Mouse (Mus musculus) CD4-positive helper T cell, adult 2 months (primary cell): ENCODE data around the gene Pdgfb.

Source experiments
- DNase-seq: peaks from one replicate; pipeline ENCODE4 v3.0.0-alpha.2; 2012; ENCODE audit warnings: low read depth, missing footprints, low spot score

The Pdgfb gene

GRCm38 (mm10) chr15:80034913-80035312, 20.1 kb upstream of the Pdgfb start:
- no peak for DNase-seq

GRCm38 (mm10) chr15:80034366-80034765, 19.6 kb upstream of the Pdgfb start:
- DNase-seq = peak; percentile 43

DNA sequence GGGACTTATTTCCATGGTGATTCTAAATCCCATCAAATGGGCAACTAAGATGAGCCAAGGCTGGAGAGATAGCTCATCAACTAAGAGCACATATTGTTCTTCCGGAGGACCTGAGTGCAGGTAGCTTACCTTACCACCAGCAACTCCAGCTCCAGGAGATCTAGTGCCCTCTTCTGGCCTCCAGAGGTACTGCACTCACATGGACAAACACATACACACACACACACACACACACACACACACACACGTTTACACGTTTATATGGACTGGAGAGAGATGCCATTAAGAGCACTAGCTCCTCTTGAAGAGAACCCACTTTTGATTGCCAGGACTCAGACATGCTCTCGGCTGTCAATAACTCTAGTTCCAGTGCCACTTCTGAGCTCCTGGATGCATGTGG, 16.4 kb upstream of the Pdgfb start:
- DNase-seq = no peak

DNA sequence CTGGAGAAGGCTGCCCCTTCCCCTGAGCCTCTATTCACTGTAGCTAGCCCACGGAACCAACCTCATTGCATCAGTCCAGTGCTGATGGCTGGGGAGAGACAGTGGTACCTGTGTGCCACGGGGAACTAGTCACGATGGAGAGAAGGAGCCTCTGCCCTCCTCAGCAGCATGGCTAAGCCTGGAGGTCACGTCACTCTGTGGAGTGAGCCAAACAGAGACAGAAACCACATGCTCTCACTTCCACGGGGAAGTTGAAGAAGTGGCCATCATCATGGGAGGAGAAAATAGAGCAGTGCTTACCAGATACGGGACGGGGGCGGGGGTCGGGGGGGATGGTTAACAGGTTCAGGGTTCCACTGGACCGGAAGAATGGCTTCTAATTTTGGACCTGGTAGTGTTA, 15.6 kb upstream of the Pdgfb start:
- DNase-seq = no peak

GRCm38 (mm10) chr15:80028862-80029261, 14.1 kb upstream of the Pdgfb start:
- DNase-seq = no peak

DNA sequence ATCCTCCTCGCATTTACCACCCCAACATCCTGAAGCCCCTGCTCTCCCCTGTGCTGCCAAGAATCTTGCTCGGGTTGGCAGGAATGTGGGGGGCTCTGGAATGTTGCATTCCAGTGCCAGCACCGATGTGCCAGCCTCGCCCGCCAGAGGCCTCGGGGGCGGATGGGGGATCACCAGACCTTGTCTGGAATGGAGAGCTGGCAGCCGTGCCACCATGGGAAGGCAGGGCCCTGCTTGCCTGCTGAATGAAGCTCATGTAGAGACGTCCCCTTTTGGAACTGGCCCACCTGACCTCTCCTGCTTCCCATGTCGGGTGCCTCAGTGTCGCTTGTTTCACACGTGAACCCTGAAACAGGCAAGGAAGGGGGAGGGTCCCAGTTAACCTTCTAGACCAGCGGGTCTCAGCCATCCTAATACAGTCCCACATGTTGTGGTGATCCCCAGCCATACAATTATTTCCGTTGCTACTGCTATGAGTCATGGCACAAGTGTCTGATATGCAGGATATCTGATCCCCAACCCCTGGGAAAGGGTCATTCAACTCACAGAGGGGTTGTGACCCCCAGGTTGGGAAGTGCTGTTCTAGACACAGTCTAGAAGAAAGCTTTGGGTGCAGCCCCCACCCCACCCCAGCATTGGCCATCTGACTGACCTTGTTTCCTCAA, 12.0 kb upstream of the Pdgfb start:
- DNase-seq = no peak

GRCm38 (mm10) chr15:80026061-80026460, 11.3 kb upstream of the Pdgfb start:
- no peak for DNase-seq

- peak; percentile 39 for DNase-seq
These were observed 10.8 kb upstream of the Pdgfb start for GRCm38 (mm10) chr15:80025615-80026014.

DNA sequence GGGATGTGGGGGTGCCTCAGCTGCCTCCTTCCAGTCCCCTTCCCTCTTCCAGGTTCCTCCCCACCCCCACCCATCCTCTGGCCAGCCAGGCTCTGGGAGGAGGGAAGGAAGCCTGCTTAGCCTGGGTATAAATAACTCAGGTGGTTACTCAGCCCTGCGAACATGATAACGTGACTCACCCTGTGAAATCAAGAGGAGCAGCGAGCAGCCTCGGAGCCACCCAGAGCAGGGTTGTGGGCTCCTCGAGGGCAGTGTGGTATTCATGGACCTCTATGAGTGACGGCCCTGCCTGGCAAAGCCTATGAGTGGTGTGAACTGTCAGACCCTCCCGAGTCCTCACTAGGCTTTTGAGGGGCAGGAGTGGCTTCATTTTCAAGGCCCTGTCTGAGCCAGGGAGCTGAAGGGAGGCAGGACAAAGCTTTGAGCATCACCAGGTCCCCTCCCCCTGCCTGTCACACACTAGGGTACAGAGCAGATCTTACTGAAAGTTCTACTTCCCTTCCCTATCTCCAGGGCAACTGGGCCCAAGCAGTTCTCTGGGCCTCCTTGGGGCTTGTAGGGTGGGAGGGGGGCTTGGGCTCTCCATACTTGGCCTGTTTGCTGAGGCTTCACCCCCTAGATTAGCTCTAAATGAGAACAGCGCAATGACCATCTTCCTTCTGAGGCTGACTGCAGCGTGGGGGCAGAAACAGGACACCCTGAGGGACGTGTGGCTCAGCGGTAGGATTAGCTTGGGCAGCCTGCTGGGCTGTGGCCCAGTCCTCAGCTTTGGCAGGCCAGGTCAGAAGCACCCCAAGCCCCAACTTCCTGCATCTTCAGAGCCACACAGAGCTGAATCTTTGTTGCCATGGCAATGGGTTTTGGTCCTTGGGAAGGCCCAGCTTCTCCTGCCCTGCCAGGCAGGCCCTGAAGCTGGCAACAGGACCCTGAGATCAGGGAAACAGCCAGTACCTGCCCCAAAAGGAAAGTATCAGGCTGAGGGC, 9.8 kb upstream of the Pdgfb start:
- no peak for DNase-seq

- no peak for DNase-seq
These were observed 5.7 kb upstream of the Pdgfb start for GRCm38 (mm10) chr15:80020516-80020915.

DNA sequence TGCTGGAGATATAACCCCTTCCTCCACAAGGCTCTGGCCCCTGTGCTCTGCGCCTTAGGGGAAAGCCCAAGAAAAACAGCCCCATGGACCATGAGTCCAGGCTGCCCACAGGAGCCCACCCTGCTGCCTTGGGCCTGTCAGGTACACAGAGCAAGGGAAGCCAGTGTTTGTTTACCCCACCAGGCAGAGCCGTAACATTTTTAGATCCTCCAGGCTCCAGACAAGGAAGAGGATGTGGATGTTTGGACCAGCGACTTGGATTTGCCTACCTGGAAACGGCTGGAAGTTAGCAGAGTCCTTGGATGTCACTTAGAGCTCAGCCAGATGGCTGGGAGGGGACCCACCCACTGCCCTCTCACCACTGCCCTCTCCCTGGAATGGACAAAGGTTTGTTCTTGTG, 4.8 kb upstream of the Pdgfb start:
- no peak for DNase-seq

DNA sequence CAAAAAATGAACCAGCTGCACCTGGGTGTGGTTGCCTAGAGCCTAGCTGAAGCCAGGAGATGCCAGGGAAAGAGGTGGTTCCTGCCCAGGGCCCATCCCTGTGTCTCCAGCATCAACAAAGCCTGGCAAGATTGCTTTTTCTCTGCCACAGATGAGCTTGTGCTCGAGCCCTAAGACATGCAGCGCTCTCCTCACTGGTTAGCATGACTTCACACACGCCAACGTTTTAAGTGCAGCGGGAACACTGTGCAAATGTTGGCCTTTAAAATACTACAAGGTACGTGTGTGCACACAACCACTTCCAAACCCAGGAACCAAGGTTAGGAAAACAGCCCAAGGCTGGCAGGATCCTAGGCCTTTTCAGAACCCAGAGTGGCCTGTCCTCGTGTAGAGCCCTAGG, 4.4 kb upstream of the Pdgfb start:
- no peak for DNase-seq

GRCm38 (mm10) chr15:80016563-80017301, 2.0 kb upstream of the Pdgfb start:
- DNase-seq = no peak

DNA sequence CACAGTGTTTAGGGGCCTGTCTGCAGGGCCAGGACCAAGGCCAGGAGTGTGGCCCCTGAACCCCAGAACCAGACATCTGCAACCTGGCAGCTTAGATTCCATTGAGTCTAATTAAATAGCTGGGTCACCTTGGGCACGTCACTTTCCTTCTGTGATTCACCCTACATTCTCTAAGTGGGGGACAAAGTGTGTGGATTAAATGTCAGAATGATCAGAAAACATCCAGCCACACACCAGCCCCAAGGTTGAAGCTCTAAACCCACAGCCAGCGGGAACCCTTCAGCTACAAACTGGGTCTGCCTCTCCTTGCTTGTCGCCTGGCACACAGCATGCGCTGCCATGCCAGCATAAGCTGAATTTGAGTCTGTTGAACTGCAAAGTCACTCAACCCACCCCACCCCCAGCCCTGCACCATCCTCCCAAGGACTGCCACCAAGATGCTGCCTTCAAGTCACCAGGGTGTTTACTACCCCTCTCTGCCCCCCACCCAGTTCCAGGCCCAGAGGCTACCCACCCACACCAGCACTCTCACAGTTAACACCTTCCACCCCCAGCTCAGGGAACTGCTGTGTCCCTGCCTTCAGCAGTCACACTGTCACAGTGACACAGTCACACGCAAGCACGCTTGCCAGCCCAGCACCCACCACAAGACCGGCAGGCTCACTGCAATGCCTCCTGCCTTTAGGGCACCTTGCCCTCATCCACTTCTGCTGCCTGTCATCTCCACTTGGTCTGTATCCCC, 605 bp upstream of the Pdgfb start:
- no peak for DNase-seq

GRCm38 (mm10) chr15:80014031-80014320, 801 bp downstream of the Pdgfb start:
- DNase-seq = no peak

DNA sequence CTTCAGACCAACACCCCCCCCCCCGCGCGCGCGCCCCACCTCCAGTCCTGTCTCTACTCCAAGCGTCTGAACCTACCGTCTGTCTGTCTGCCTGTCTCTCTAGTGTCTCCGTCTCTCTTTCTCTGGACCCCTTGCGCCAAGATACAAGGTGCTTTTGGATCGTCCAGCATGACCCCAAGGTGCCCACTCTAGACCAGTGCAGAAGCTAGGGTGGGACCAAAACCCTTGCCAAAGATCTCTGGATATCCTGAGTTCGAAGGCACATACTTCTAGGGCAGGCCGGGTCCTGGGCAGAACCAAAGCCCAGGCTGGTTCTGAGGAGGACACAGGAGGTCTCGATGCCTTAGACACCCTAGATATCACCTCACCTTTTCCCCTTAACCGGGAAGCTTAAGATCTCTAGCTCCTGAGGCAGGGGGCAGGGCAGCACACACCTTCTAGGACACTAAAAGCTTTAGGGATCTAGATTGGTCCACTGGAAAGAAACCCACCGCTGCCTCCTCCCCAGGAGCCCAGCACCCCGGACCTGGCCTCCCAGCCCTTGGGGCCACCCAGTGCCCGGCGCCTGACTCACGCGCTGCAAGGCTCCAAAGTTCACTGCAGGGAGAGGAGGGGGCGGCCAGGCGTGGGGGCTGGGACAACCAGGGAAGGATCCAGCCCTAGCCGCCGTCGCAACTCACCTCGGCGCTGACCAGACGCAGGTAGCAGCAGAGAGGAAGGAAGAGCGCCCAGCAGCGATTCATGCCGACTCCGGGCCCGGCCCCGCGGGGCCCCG, 1.3 kb downstream of the Pdgfb start:
- no peak for DNase-seq

DNA sequence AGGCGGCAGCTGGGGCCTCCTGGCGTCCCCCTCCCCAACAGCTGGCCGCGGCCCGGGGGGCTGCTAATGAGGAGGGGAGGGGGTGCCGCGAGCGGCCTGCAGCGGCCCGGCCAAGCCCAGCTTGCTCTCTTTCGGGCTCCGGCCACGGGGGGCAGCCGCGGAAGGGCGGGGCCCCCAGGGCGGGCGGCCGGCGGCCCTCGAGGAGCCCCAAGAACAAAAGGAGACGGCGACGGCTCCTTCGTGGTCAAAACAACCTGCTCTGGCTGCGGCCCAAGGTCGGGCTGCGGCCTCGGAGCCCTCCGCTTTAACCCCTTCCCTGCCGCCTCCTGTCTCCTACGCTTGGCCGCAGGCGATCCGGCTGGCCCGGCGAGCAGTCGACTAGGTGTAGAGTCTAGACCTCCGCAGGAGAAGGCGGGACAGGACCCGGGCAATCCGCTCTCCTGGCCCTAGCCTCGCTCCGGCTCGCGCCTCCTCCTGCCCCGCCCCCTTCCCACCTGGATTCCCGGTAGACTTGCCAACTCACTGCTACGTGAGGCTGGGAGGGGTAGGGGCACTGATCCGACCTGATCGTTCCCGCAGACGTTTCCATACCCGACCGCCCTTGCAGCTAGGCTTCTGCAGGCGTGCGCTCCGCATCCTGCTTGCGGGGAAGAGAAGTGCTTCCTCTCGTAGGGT, 2.1 kb downstream of the Pdgfb start:
- peak; percentile 49 for DNase-seq

- peak; percentile 72 for DNase-seq
These were observed 2.8 kb downstream of the Pdgfb start for GRCm38 (mm10) chr15:80011778-80012526.

- DNase-seq = no peak
These were observed 3.6 kb downstream of the Pdgfb start for GRCm38 (mm10) chr15:80011194-80011593.

GRCm38 (mm10) chr15:80010182-80010558, 4.6 kb downstream of the Pdgfb start:
- no peak for DNase-seq
